Mouse (Mus musculus) heart, embryonic 14.5 days (tissue): Measurements from ENCODE around the gene Rnf216. TPM values are rescaled to one million over a fixed set of nuclear protein-coding genes. Genes with fewer than 3 reads are reported as not detected.

Source experiments
- ATAC-seq: fragments of 200-750 bp; cut with Nextera tagmentation; 2 replicates; pipeline ENCODE4 v1.8.0; 2017; ENCODE audit warnings: low read depth, moderate TSS enrichment; ENCODE audit not compliant: insufficient number of reproducible peaks, insufficient read depth, low FRiP score
- H3K27ac ChIP-seq, 2 experiments: fragments of 200-500 bp in 1 of 2; fragments of 300-500 bp in 1 of 2; sonication (generic) in 1 of 2; replicated peaks in 1 of 2; 2 replicates each; pipeline ENCODE4 v1.5.1; 2012 to 2014; ENCODE audit warnings: low read depth in 2 of 2, low read length in 2 of 2, control low read depth in 1 of 2, mild to moderate bottlenecking in 1 of 2, mixed read lengths in 1 of 2; ENCODE audit not compliant: control insufficient read depth in 1 of 2, insufficient read depth in 1 of 2
- H3K27me3 ChIP-seq: fragments of 300-500 bp; sonication (generic); 2 replicates; pipeline ENCODE4 v1.6.1; 2014; ENCODE audit warnings: mild to moderate bottlenecking, low read length, control low read depth; ENCODE audit not compliant: control insufficient read depth, insufficient read depth
- H3K36me3 ChIP-seq: fragments of 300-500 bp; sonication (generic); 2 replicates; pipeline ENCODE4 v1.6.1; 2014; ENCODE audit warnings: mild to moderate bottlenecking, control low read depth, low read length, mixed read lengths; ENCODE audit not compliant: control insufficient read depth, insufficient read depth
- H3K4me1 ChIP-seq, 2 experiments: fragments of 200-500 bp in 1 of 2; fragments of 300-500 bp in 1 of 2; sonication (generic) in 1 of 2; 2 replicates each; pipeline ENCODE4 v1.6.1; 2012 to 2014; ENCODE audit warnings: low read length in 2 of 2, control low read depth in 1 of 2, mixed read lengths in 1 of 2; ENCODE audit not compliant: control insufficient read depth in 2 of 2, insufficient read depth in 2 of 2
- H3K4me2 ChIP-seq: fragments of 300-500 bp; sonication (generic); 2 replicates; pipeline ENCODE4 v1.6.1; 2014; ENCODE audit warnings: mild to moderate bottlenecking, low read length
- H3K4me3 ChIP-seq, 2 experiments: fragments of 200-500 bp in 1 of 2; fragments of 300-500 bp in 1 of 2; sonication (generic) in 1 of 2; 2 replicates each; pipeline ENCODE4 v1.5.1; 2012 to 2014; ENCODE audit warnings: low read length in 2 of 2, mild to moderate bottlenecking in 2 of 2, control low read depth in 1 of 2, low read depth in 1 of 2, moderate library complexity in 1 of 2; ENCODE audit not compliant: control insufficient read depth in 1 of 2, insufficient read depth in 1 of 2
- H3K9ac ChIP-seq: fragments of 300-500 bp; sonication (generic); 2 replicates; pipeline ENCODE4 v1.6.1; 2014; ENCODE audit warnings: mild to moderate bottlenecking, low read length
- H3K9me3 ChIP-seq: fragments of 300-500 bp; sonication (generic); 2 replicates; pipeline ENCODE4 v1.6.1; 2016; ENCODE audit warnings: low read length, control low read depth; ENCODE audit not compliant: control insufficient read depth
- WGBS: fragments of 180-500 bp; shearing (Covaris S2); extraction: QIAGEN DNeasy Blood & Tissue Kit; methylation state at CpG from one replicate; pipeline ENCODE4 v1.1.7; 2014; 5-methylcytosine and 5-hydroxymethylcytosine counted together
- polyA plus RNA-seq: library from polyadenylated mRNA; unstranded; fragments of >200 nt; fragmentation: Nextera tagmentation; extraction: Ambion mirVana; gene quantifications from 2 replicates; pipeline ENCODE4 v1.2.1, GENCODE M21; 2014

The Rnf216 gene
- polyA plus RNA-seq, 1 experiment from 2014 or later: 26.5 TPM

DNA sequence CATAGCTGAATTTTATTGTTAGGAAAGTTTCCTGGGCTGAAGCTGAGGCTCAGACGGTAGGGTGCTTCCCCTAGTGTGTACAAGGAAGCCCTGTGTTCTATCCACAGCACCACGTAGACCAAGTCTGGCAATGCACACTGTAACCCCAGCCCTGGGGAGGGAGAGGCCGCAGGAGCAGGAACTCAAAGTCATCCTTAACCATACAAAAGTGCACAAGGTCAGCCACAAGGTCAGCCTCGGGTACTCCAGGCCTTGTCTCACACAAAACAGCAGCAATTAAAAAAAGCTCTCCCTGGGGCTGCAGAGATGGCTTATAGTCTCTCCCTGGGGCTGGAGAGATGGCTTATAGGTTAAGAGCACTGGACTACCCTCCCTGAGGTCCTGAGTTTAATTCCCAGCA is 14.1 kb upstream of the Rnf216 start:
- ATAC-seq: no peak
- Histone ChIP-seq H3K9ac (no peak overlapping the region), H3K4me2 (no peak overlapping the region), H3K4me3 (no peak overlapping the region), H3K27me3 (no peaks in the 10 kb centered on the region), H3K9me3 (peaks cover 12% of the 10 kb centered on the region), H3K36me3 (no peaks in the 10 kb centered on the region), H3K27ac (no peak overlapping the region), H3K4me1 (no peaks in the 10 kb centered on the region)
- 69% methylated on average over 4 of the region's 4 CpGs for WGBS

DNA sequence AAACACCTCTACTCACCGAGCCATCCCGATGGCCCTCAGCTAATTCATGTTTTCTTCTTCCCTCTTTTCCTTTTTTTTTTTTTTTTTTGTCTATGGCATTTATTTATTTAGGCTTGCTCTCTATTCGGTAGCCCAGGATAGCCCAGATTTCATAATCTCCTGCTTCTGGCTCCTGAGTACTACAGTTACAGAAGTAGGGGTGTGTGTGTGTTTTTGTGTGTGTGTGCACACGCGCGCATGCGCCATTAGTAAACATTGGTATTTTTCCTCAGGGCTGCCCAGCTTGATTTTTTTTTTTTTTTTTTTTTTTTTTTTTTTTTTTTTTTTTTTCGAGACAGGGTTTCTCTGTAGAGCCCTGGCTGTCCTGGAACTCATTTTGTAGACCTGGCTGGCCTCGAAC is 13.3 kb upstream of the Rnf216 start:
- no peak overlapping the region for H3K4me2 ChIP-seq
- H3K9me3 ChIP-seq: peaks cover 12% of the 10 kb centered on the region
- no peak overlapping the region for H3K4me3 ChIP-seq
- WGBS: 89% methylated on average over 9 of the region's 9 CpGs
- H3K27ac ChIP-seq: no peak overlapping the region
- H3K27me3 ChIP-seq: no peaks in the 10 kb centered on the region
- no peaks in the 10 kb centered on the region for H3K4me1 ChIP-seq
- no peaks in the 10 kb centered on the region for H3K36me3 ChIP-seq
- ATAC-seq: no peak
- H3K9ac ChIP-seq: no peak overlapping the region

DNA sequence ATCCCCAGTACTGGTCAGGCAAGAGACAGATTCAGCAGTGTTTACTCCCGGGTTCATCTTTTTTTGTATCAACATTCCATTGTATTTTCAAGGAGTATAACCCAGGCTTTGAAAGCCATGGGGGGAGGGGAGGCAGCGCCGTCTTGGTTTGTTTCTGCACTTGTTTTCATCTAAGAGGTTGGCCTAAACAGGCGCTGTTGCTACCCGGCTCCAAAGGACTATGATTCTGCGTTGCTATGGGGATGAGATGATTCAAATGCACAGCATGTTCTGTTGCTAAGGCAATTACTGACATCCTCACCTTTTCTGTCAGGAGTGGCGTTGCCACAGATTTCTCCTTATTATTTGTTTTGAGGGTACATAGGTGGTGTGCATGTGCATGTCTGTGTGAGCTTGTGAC is 12.8 kb upstream of the Rnf216 start:
- H3K9me3 ChIP-seq: peaks cover 12% of the 10 kb centered on the region
- H3K27ac ChIP-seq: no peak overlapping the region
- WGBS: 69% methylated on average over 7 of the region's 7 CpGs

DNA sequence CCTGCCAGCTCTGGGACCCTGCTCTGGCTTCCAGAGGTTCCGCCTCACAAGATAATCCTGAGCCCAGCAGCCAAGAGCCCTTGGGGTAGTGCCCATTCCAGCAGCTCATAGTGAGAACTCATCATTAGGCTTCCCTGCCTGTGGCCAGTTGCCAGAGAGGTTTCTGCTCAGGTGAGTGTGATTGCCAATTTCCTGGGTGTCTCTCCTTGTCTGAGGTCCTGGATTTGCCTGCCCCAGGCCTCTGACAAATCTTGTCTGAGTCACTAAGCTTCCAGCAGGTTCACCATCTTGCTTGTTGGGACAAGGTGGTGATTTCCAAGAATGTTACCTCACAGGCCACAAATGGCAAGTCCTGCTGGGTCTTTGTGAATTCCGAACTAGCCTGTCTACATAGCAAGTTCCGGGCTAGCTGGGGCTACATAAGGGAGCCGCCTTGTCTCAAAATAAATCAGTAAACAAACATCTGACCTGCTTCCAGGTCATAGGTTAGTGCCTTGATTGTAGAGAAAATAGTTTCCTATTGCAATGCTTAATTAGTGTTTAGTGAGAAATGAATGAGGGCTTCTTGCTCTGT is 12.1 kb upstream of the Rnf216 start:
- H3K27ac ChIP-seq: no peak overlapping the region
- 74% methylated on average over 4 of the region's 4 CpGs for WGBS
- no peaks in the 10 kb centered on the region for H3K27me3 ChIP-seq
- ATAC-seq: no peak
- no peaks in the 10 kb centered on the region for H3K4me1 ChIP-seq
- H3K36me3 ChIP-seq: no peaks in the 10 kb centered on the region
- no peak overlapping the region for H3K4me3 ChIP-seq
- no peak overlapping the region for H3K4me2 ChIP-seq
- H3K9me3 ChIP-seq: peaks cover 12% of the 10 kb centered on the region
- no peak overlapping the region for H3K9ac ChIP-seq

More for the DNA sequence above, 12.8 kb upstream of the Rnf216 start:
- no peak overlapping the region for H3K4me3 ChIP-seq
- no peak for ATAC-seq
- H3K4me1 ChIP-seq: no peaks in the 10 kb centered on the region
- H3K36me3 ChIP-seq: no peaks in the 10 kb centered on the region
- no peak overlapping the region for H3K4me2 ChIP-seq
- H3K9ac ChIP-seq: no peak overlapping the region
- no peaks in the 10 kb centered on the region for H3K27me3 ChIP-seq

DNA sequence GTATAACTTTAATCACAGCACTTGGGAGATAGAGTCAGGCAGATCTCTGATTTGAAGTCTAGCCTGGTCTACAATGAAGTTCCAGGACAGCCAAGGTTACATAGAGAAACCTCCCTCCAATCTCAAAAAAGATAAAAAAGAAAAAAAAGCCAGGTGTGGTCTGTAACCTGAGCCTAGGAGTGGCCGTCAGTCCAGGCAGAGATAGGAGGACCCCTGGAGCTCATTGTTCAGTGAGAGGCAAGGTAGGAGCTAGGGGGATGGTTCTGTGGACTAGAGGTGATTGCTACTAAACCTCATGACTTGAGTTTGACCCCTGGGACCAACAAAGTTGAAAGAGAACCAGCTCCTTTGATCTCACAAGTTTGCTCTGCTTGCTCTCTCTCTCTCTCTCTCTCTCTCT is 9.9 kb upstream of the Rnf216 start:
- ATAC-seq: no peak
- H3K27me3 ChIP-seq: no peaks in the 10 kb centered on the region
- WGBS: 25% methylated on average over 1 of the region's 1 CpGs
- H3K9me3 ChIP-seq: no peaks in the 10 kb centered on the region
- H3K4me3 ChIP-seq: no peak overlapping the region
- no peak overlapping the region for H3K9ac ChIP-seq
- no peaks in the 10 kb centered on the region for H3K36me3 ChIP-seq
- no peaks in the 10 kb centered on the region for H3K4me1 ChIP-seq
- no peak overlapping the region for H3K27ac ChIP-seq
- no peak overlapping the region for H3K4me2 ChIP-seq

DNA sequence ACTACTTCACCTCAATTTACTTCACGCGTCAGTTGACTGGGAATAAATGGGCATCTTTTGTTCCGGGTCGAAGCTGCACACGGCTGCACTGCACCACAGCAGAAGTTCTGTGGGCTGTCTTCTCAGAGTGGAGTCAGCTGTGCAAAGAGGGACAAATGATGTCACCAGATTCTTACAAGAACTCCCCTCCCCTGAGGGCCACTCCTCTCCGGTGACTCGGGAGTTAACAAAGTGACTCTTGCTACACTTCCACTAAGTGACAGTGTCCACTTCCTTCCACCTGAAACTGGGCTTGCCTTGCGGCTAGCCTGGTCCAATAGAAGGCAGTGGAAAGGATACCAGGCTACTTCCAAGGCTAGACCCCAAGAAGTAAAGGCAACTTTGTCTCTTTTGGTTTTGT is 9.3 kb upstream of the Rnf216 start:
- Histone ChIP-seq H3K9me3 (no peaks in the 10 kb centered on the region), H3K27ac (no peak overlapping the region), H3K27me3 (no peaks in the 10 kb centered on the region), H3K4me1 (no peaks in the 10 kb centered on the region), H3K36me3 (no peaks in the 10 kb centered on the region), H3K9ac (no peak overlapping the region), H3K4me2 (no peak overlapping the region), H3K4me3 (no peak overlapping the region)
- 72% methylated on average over 8 of the region's 8 CpGs for WGBS
- ATAC-seq: no peak

DNA sequence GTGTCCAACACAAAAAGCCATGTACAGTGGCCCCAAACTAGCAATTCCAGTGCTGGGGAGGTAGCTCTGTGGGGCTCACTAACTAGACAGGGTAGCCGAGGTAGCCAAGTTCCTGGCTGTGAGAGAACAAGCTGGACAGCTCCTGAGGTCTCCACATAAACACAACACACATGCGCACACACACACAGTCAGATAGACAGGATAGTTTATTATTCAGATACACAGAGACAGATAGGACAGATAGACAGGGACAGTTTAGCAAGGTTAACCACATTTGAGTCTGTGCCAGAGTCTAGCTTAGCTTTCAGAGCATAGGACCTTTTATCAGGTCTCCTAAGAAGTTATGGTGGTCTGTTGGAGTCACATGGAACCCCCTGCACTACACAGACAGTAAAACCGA is 6.0 kb downstream of the Rnf216 start:
- Histone ChIP-seq H3K9ac (no peak overlapping the region), H3K9me3 (no peaks in the 10 kb centered on the region), H3K4me1 (peaks cover 4 to 26% of the 10 kb centered on the region in 2 experiments; a peak in 3 of 4 replicates), H3K27ac (no peak overlapping the region), H3K36me3 (no peaks in the 10 kb centered on the region), H3K4me3 (no peak overlapping the region), H3K27me3 (no peaks in the 10 kb centered on the region), H3K4me2 (no peak overlapping the region)
- WGBS: 80% methylated on average over 3 of the region's 3 CpGs
- ATAC-seq: no peak

DNA sequence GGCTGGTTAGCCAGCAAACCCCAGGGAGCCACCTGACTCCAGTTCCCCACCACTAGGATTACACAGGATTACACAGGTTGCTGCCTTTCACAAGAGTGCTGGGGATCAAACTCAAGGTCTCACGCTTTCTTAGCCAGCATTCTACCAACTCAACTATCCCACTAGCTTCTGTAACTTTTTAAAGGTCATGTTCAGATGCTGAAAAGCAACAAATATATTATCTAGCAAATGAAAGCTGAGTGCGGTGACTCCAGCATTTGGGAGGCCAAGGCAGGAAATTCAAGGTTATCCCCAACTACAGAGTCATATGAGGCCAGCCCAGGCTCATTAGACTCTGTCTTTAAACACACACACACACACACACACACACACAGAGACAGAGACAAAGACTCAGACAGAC is 9.6 kb downstream of the Rnf216 start:
- H3K4me3 ChIP-seq: no peak overlapping the region
- no peak overlapping the region for H3K27ac ChIP-seq
- H3K9me3 ChIP-seq: no peaks in the 10 kb centered on the region
- peaks cover 2 to 6% of the 10 kb centered on the region in 2 experiments; a peak in 2 of 4 replicates for H3K4me1 ChIP-seq
- no peaks in the 10 kb centered on the region for H3K27me3 ChIP-seq
- no peak for ATAC-seq
- WGBS: 95% methylated on average over 2 of the region's 2 CpGs
- no peak overlapping the region for H3K9ac ChIP-seq
- no peaks in the 10 kb centered on the region for H3K36me3 ChIP-seq
- no peak overlapping the region for H3K4me2 ChIP-seq
